Mouse (Mus musculus) cortical plate, adult 2 months (tissue): ENCODE results near the gene Cxcr5.

Source experiments
- CTCF ChIP-seq: fragments of 200-500 bp; IDR thresholded peaks from 2 replicates; pipeline ENCODE4 v1.5.1; 2011; ENCODE audit warnings: mild to moderate bottlenecking, control low read depth, low read length; ENCODE audit not compliant: insufficient read depth; ENCODE audit errors: extremely low read depth
- POLR2A ChIP-seq: fragments of 200-500 bp; IDR thresholded peaks from 2 replicates; pipeline ENCODE4 v1.6.1; 2011; ENCODE audit warnings: mild to moderate bottlenecking, low read length, control low read depth; ENCODE audit not compliant: insufficient read depth; ENCODE audit errors: extremely low read depth

GRCm38 (mm10) chr9:44490086-44490967, 71.3 kb downstream of the Cxcr5 start:
- no peak for TF ChIP-seq CTCF
- TF ChIP-seq POLR2A = no peak
